In genomic region chr4:48380940-48381339, GRCm38 (mm10) we compare ENCODE assay signal across 9 mouse cellular contexts.
DNase-seq lines count a peak whose midpoint lies in the region; ATAC-seq and TF ChIP-seq lines count a peak whose summit lies in the region.
"Had no signal": no experiment of that assay in that cellular context is flagged by ENCODE, and none has a peak within 500 bp of the region (broad histone marks: within the 10 kb centered on the region; RNA-seq: fewer than 3 reads in every experiment).

No protein-coding gene starts in this region.

- peak; percentile 7 for DNase-seq in 3134 (ENCODE audit: extremely low read depth, insufficient read length, low spot score)
- peak; percentile 80 for DNase-seq in MN1 (ENCODE audit: low spot score)
- peak; percentile 52 for DNase-seq in cerebellum, adult 9-11 months
- peak; percentile 67 to 73 for DNase-seq in frontal cortex, postnatal 25 days (ENCODE audit: low spot score in 2 of 2)
- peak; percentile 73 to 87 for DNase-seq in kidney, postnatal 36 days
- peak; percentile 49 for DNase-seq in lung, adult 2 months
- DNase-seq in right cerebral cortex, adult 2 months (ENCODE audit: low spot score in 2 of 2), result peak; percentile 89 to 90

- H3K4me1 ChIP-seq in lung, adult 2 months (ENCODE audit: control insufficient read depth, insufficient read depth, low read length), result no peaks in the 10 kb centered on the region

- WGBS in lung, adult 2 months, result 3% methylated on average over 2 of the region's 2 CpGs

- ATAC-seq in megakaryocyte, adult 5-6 weeks (ENCODE audit: poor library complexity, severe bottlenecking), result no peak

- TF ChIP-seq CTCF in lung, adult 2 months (IDR thresholded peaks at IDR 0.05; ENCODE audit: insufficient read depth, low read length), result 0 out of 2 replicates have a peak, but pooled peaks have one; percentile 18

- no peak for TF ChIP-seq POLR2A in lung, adult 2 months (IDR thresholded peaks at IDR 0.05; ENCODE audit: borderline replicate concordance, extremely low read depth, low read depth, low read length)

- no peak overlapping the region for H3K4me3 ChIP-seq in lung, adult 2 months (replicated peaks; ENCODE audit: extremely low read depth, low read depth, low read length)
- H3K4me3 ChIP-seq: myocyte had no signal

Comparison
In these comparisons a context has a peak if more than half of its experiments do, and no peak if none do; other contexts are left out.
1. DNase-seq: peak in every context shown above with its lines; median percentile 90 in right cerebral cortex, adult 2 months; 80 in MN1; 80 in kidney, postnatal 36 days; 70 in frontal cortex, postnatal 25 days; 52 in cerebellum, adult 9-11 months; 49 in lung, adult 2 months; 7 in 3134.